ENCODE assay signal across 9 mouse cellular contexts in genomic region chr13:46418731-46419545, GRCm38 (mm10). TPM values are rescaled to one million over a fixed set of nuclear protein-coding genes. Genes with fewer than 3 reads are reported as not detected.
DNase-seq lines count a peak whose midpoint lies in the region; ATAC-seq and TF ChIP-seq lines count a peak whose summit lies in the region.
"Had no signal": no experiment of that assay in that cellular context is flagged by ENCODE, and none has a peak within 500 bp of the region (broad histone marks: within the 10 kb centered on the region; RNA-seq: fewer than 3 reads in every experiment).

No protein-coding gene starts in this region.

- peak overlapping the region; percentile 98 for H3K27ac ChIP-seq in heart, embryonic 10.5 days
- H3K27ac ChIP-seq in ES-Bruce4 (ENCODE audit: insufficient read depth, low read length): no peak overlapping the region
- peak overlapping the region; percentile 90 for H3K27ac ChIP-seq in cortical plate, adult 2 months (ENCODE audit: insufficient read depth, low read length)
- peak overlapping the region; percentile 91 for H3K27ac ChIP-seq in hindbrain, embryonic 10.5 days
- H3K27ac ChIP-seq in limb, embryonic 15.5 days: peak overlapping the region; percentile 63
- H3K27ac ChIP-seq in neural tube, embryonic 14.5 days (ENCODE audit: low read depth, low read length): peak overlapping the region; percentile 48

- peak overlapping the region; percentile 54 for H3K9ac ChIP-seq in ES-Bruce4 (ENCODE audit: low read depth, poor library complexity, severe bottlenecking)
- peak overlapping the region; percentile 33 for H3K9ac ChIP-seq in limb, embryonic 15.5 days
- H3K9ac ChIP-seq in neural tube, embryonic 14.5 days (replicated peaks; ENCODE audit: low read depth, low read length): peak overlapping the region; percentile 74

- no peak for TF ChIP-seq POLR2A in ES-Bruce4 (IDR thresholded peaks at IDR 0.05; ENCODE audit: insufficient read depth, low read length)
- TF ChIP-seq POLR2A in cortical plate, adult 2 months (IDR thresholded peaks at IDR 0.05; ENCODE audit: extremely low read depth, insufficient read depth, low read length): 0 out of 2 replicates have a peak, but pooled peaks have one; percentile 19

- DNase-seq in heart, embryonic 10.5 days (ENCODE audit: low spot score): peak; percentile 76
- no peak for DNase-seq in heart, adult 11 months
- DNase-seq in hindbrain, embryonic 10.5 days (ENCODE audit: low spot score): peak; percentile 57
- no peak for DNase-seq in yolk sac, embryonic 10.5 days (ENCODE audit: low spot score)

- peak overlapping the region; percentile 99 for H3K4me2 ChIP-seq in limb, embryonic 15.5 days
- peak overlapping the region; percentile 82 for H3K4me2 ChIP-seq in neural tube, embryonic 14.5 days (ENCODE audit: low read depth, low read length)

- ATAC-seq in limb, embryonic 15.5 days (ENCODE audit: insufficient number of reproducible peaks, low FRiP score, low TSS enrichment, low read depth): no peak
- peak; percentile 61 for ATAC-seq in neural tube, embryonic 14.5 days (ENCODE audit: low read depth)
- ATAC-seq: Patski had no signal

- TF ChIP-seq CTCF in ES-Bruce4 (IDR thresholded peaks at IDR 0.05; ENCODE audit: low read depth, low read length): no peak
- TF ChIP-seq CTCF in cortical plate, adult 2 months (IDR thresholded peaks at IDR 0.05; ENCODE audit: extremely low read depth, insufficient read depth, low read length): no peak

- peaks cover 14% of the 10 kb centered on the region for H3K36me3 ChIP-seq in heart, embryonic 10.5 days
- H3K36me3 ChIP-seq in ES-Bruce4 (ENCODE audit: control insufficient read depth, insufficient read depth, low read length, poor library complexity, severe bottlenecking): no peaks in the 10 kb centered on the region
- peaks cover 14% of the 10 kb centered on the region; the same call in 1 of the 2 replicates for H3K36me3 ChIP-seq in hindbrain, embryonic 10.5 days
- H3K36me3 ChIP-seq in limb, embryonic 15.5 days: no peaks in the 10 kb centered on the region
- H3K36me3 ChIP-seq in neural tube, embryonic 14.5 days (ENCODE audit: control insufficient read depth, insufficient read depth, low read length): no peaks in the 10 kb centered on the region

- H3K4me3 ChIP-seq in heart, embryonic 10.5 days: peak overlapping the region; percentile 79
- peak overlapping the region; percentile 50 for H3K4me3 ChIP-seq in ES-Bruce4 (ENCODE audit: low read depth, low read length)
- peak overlapping the region; percentile 94 for H3K4me3 ChIP-seq in cortical plate, adult 2 months (ENCODE audit: insufficient read depth, low read length)
- peak overlapping the region; percentile 70 for H3K4me3 ChIP-seq in hindbrain, embryonic 10.5 days
- peak overlapping the region; percentile 60 for H3K4me3 ChIP-seq in limb, embryonic 15.5 days
- peak overlapping the region; percentile 71 for H3K4me3 ChIP-seq in neural tube, embryonic 14.5 days (ENCODE audit: low read depth, low read length)

- TF ChIP-seq EP300 in ES-Bruce4 (IDR thresholded peaks at IDR 0.05; ENCODE audit: insufficient read depth, low read depth, low read length): no peak

- no peaks in the 10 kb centered on the region for H3K27me3 ChIP-seq in heart, embryonic 10.5 days (ENCODE audit: insufficient read depth, poor library complexity, severe bottlenecking)
- H3K27me3 ChIP-seq in ES-Bruce4 (ENCODE audit: control insufficient read depth, insufficient read depth, low read length, poor library complexity, severe bottlenecking): peaks cover 6% of the 10 kb centered on the region
- peaks cover 27% of the 10 kb centered on the region for H3K27me3 ChIP-seq in hindbrain, embryonic 10.5 days (ENCODE audit: insufficient read depth, poor library complexity, severe bottlenecking)
- H3K27me3 ChIP-seq in limb, embryonic 15.5 days: peaks cover 6% of the 10 kb centered on the region; the same call in 1 of the 2 replicates
- H3K27me3 ChIP-seq in neural tube, embryonic 14.5 days (ENCODE audit: control insufficient read depth, insufficient read depth, low read length): no peaks in the 10 kb centered on the region

- no peaks in the 10 kb centered on the region for H3K9me3 ChIP-seq in heart, embryonic 10.5 days
- no peaks in the 10 kb centered on the region for H3K9me3 ChIP-seq in ES-Bruce4 (replicated peaks; ENCODE audit: control insufficient read depth, insufficient read depth, low read length, poor library complexity, severe bottlenecking)
- H3K9me3 ChIP-seq in hindbrain, embryonic 10.5 days: no peaks in the 10 kb centered on the region
- H3K9me3 ChIP-seq in limb, embryonic 15.5 days: no peaks in the 10 kb centered on the region
- no peaks in the 10 kb centered on the region for H3K9me3 ChIP-seq in neural tube, embryonic 14.5 days (ENCODE audit: control insufficient read depth, low read length)

- peaks cover 21% of the 10 kb centered on the region for H3K4me1 ChIP-seq in heart, embryonic 10.5 days
- no peaks in the 10 kb centered on the region for H3K4me1 ChIP-seq in ES-Bruce4 (ENCODE audit: control insufficient read depth, insufficient read depth, low read length)
- H3K4me1 ChIP-seq in cortical plate, adult 2 months (ENCODE audit: control insufficient read depth, insufficient read depth, low read length): peaks cover 2% of the 10 kb centered on the region
- peaks cover 24% of the 10 kb centered on the region for H3K4me1 ChIP-seq in hindbrain, embryonic 10.5 days (replicated peaks)
- peaks cover 6% of the 10 kb centered on the region for H3K4me1 ChIP-seq in limb, embryonic 15.5 days
- H3K4me1 ChIP-seq in neural tube, embryonic 14.5 days (ENCODE audit: control insufficient read depth, insufficient read depth, low read length): no peaks in the 10 kb centered on the region

- WGBS in heart, embryonic 10.5 days: 1% methylated on average over 73 of the region's 73 CpGs
- under 1% methylated on average over 73 of the region's 73 CpGs for WGBS in hindbrain, embryonic 10.5 days
- under 1% methylated on average over 69 of the region's 73 CpGs for WGBS in limb, embryonic 15.5 days
- WGBS in neural tube, embryonic 14.5 days: under 1% methylated on average over 69 of the region's 73 CpGs

RNA-seq across cellular contexts. Expression of gene Rbm24, which starts 0.7 kb away (rescaled TPM):
- polyA plus RNA-seq in heart, embryonic 10.5 days (2016; fragmentation: Nextera tagmentation; extraction: Ambion mirVana): 22.9 and 36.8 TPM in 2 replicates
- polyA plus RNA-seq in ES-Bruce4 (2011; ENCODE audit: insufficient read depth, insufficient read length, low read depth, missing spikeins): 0.64 and 0.97 TPM in 2 replicates
- 15.4 and 16.5 TPM in 2 replicates for polyA plus RNA-seq in cortical plate, adult 2 months (2012; rRNA removed)
- 0.97 and 1.2 TPM in 2 replicates for polyA plus RNA-seq in hindbrain, embryonic 10.5 days (2016; fragmentation: Nextera tagmentation; extraction: Ambion mirVana)
- polyA plus RNA-seq in limb, embryonic 15.5 days (2015; fragmentation: Nextera tagmentation; extraction: Ambion mirVana): 5.0 and 8.7 TPM in 2 replicates
- polyA plus RNA-seq in neural tube, embryonic 14.5 days (2014; fragmentation: Nextera tagmentation; extraction: Ambion mirVana): 2.7 and 3.5 TPM in 2 replicates

Comparison
In these comparisons a context has a peak if more than half of its experiments do, and no peak if none do; other contexts are left out.
1. DNase-seq: peak in heart, embryonic 10.5 days (single experiment) and hindbrain, embryonic 10.5 days (single experiment); none in heart, adult 11 months (single experiment) and yolk sac, embryonic 10.5 days (single experiment).
2. Peak in every context shown above with its lines, with median percentiles within 50 percentile points of each other: H3K4me3 ChIP-seq and H3K9ac ChIP-seq.